Mouse (Mus musculus): ENCODE data around the gene Kcnj4.
A peak's percentile ranks its signal among the peaks of the same experiment; 100 is the strongest.

Kcnj4 gene

DNA sequence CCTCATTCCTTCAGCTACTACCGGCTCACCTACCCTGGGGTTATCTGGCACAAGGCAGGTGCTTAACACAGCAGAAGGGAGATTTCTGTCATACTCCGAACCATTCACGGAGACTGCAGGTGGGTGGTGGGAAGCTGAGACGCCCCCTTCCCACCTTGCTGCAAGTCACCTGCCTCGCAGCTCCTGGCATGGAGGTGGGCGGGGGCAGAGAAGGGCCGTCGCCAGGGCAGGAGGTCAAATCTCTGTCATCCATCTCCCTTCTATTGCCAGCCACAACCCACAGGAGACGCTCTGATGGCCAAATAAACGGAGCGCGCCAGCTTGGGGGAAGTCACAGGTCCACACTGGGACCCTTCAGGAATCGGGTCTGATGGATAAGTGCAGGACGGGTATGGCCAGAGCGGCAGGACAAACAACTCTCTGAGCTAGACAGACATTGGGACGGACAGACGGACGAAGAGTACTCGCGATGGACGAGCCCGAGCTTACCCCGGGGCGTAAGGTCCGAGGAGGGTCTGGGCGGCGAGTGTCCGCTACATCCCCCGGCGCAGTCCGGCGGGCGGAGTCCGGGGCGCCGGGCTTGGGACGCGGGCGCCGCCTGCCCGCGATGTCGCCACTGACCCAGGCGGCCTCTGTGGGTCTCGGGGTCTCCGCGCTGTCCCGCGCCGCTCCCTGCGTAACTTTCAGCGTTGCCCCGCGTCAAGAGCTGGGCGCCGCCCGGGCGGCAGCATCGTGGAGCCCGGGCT, at the start of gene Kcnj4:
Gene Kcnj4 (minus strand): TSS at position 535 of the 746 bp plus-strand sequence.
- DNase-seq = no peak

DNA sequence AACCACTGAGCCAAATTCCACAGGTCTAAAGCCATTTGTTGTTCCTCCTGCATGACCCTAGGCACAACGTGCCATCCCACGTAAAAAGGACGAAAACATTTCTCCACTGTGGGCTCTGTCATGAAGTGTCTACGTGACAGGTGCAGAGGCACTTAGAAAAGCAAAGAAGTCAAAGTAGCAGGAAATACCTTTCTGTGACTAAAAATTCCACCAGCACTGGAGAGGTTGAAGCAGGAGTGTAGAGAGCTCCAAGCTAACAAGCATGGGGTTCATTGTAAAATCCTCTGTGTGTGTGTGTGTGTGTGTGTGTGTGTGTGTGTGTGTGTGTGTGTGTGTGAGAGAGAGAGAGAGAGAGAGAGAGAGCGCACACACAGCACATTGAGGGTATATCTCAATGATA, 47.5 kb upstream of the Kcnj4 start:
- DNase-seq = no peak

DNA sequence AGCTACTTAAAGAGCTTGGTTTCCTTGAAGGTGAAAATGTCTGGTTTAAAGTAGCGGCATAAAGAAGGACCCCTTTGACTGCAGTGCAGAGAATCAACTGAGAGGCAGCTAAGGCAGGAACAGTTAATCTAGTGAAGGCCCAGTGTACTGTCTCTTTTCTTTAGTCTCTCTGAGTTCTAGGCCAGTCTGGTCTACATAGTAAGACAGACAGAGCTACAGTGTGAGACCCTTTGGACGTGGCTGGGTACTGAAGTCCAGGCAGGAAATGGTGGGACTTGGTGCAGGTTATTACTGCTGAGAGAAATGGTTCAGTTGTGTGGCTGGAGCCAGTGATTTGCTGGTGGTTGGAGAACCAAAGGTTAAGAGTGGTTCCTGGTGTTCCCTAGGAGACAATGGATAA, 43.2 kb upstream of the Kcnj4 start:
- no peak for DNase-seq

DNA sequence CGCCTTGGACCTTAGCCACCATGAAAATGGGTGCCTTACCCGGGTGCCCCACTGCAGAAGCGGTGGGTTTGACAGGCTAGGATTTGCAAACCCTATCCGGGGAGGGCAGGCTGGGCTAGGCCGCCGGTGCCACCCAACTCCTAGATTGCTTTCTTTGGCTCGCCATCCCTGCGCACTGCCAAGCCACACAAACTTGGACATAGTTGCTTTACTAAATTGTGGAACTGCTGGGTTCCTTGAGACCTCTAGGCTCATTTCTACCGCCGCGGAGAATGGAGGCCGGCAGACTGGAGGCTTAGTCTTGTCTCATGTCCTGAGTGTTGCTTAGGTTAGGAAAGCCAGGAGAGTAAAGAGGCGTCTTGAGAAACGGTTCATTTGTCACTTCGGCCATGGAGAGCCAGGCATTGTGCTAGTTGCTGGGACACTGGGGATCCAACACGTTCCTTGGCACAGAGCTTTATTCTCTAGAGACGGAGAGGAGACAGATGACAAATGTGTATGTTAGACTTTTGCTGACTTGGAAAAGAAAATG, 42.3 kb upstream of the Kcnj4 start:
- DNase-seq = no peak

DNA sequence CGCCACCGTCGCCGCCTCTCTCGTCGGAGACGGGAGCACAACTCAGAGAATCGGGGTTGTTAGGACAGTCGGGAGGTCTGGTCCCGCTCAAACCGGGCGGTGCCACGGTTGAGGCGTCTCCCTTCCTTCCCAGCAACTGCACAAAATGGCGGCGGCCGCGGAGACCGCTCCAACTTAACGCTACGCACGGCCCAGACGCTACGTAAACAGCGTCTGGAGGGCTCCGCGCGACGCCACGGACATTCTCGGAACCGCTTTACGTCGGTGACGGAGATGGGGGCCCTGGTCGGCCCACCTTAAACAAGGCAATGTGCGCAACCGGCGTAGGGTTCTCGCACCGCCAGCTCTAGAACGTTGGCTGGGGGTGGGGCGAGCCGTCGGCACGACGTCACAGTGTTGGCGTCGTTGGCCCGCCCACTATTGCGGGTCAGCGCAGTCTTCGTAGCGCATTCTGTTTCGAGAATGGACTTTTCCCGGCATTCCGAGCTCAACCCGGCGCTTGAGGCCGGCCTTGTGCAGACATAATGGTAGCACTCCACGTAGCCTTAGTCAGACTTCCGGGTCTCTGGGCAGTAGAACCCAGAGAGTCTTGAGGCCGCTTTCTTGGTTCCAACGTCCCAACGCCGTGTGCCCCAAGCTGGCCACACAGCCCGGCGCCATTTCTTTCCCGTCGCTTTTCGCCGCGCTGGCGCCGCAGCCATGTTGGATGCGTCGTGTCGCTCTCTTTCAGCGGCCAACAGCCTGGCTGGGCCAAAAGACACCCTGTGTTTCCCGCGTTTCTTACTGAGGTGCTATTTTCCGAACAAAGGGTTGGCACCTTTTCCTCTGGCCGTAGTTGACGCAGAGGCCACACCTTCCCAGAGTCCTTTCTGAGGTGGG, 41.6 kb upstream of the Kcnj4 start, which contains the start of gene Ddx17:
Gene Ddx17 (minus strand): TSS at position 332 of the 879 bp plus-strand sequence.
- DNase-seq = peak; percentile 98

DNA sequence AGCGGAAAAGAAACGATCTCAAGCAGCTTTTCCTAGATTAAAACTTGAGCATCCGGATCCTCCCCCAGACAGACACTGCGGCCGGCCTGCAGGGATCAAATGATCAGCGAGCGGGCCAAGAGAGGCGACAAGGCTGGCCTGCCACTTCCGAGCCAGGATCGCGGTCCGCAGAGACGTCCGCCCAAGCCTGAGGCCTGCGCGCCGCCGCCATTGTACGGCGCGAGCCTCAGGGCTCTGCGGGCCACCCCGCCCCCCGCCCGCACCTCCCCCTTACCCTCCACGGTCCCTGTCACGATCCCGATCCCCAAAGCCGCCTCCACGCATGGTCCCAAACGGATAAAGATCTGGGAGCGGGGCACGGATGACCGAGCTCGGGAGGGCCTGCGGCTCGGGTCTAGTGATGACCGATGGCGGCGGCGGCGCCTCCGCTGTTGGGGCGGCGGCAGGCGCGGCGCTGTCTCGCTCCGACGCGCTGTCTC, 40.9 kb upstream of the Kcnj4 start:
- peak; percentile 74 for DNase-seq

DNA sequence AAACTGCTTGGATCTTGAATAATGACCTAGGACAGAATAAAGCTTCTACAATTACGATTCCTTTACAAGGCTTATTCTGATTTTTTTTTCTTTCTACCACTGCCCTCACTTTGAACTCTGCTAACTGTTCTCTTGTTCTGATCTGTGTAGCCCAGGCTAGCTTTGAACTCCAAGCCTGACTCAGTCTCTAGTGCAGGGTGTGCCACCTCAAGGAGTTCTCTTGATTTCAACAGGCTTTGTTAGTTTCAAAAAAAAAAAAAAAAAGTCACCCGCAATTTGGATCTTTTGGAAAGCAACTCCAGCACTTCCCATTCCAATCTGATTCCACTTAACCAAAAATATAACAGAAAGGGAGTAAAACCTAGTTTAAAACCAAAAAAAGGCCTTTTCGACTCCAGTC, 40.5 kb upstream of the Kcnj4 start:
- DNase-seq = no peak

DNA sequence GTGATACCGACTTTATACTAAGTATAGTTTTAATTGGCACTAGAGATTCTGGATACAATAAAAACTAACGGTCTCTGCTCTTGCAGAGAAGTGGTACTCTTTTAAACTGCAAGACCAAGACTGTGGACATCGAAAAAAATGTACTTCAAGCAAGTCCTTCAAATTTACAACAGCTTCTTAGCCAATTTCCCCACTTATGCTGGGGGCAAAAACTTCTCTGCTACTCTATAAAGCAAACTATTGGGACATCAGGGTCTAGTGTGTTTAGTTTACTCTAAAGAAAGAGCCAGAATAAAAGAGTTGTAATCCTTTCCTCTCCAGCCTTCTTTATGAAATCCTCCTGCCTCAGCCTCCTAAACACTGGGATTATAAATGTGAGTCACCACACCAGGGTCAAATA, 38.9 kb upstream of the Kcnj4 start:
- no peak for DNase-seq

DNA sequence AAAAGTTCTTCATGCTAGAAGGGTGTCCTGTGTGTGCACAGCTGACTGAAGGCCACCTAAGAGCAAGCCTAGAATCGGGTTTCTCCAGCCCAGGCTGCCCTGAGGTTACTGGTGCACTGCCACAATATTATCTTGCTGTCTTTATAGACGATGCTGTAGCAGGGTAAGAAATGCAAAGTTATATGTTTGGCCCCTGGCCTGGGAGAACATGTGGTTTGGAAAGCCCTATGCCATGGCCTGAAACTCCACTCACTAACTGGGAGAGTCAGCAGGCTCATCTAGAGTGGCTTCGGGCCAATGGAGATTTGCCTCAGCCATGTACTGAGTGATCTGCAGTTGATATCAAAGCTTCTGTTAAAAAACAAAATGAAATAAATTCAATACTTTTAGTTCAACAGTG, 28.8 kb upstream of the Kcnj4 start:
- no peak for DNase-seq

DNA sequence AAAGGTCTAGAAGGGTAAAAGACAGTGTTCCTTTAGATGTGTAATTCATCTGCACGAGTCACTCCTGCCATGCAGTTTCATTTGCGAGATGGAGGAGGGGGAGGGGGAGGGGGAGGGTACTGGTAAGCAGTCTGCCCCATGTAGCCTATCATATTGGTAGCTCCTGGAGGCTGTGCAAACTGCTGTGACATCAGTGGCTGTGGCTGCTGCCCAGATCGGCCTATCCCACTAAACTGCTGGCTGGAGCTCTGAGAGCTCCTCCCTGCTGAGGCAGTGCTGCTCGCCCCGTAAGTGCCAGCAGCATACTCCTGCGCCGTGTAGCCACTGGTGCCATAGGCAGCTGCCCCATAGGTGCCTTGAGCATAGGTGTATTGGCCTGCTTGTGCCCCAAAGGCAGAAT, 24.9 kb upstream of the Kcnj4 start:
- DNase-seq = no peak

DNA sequence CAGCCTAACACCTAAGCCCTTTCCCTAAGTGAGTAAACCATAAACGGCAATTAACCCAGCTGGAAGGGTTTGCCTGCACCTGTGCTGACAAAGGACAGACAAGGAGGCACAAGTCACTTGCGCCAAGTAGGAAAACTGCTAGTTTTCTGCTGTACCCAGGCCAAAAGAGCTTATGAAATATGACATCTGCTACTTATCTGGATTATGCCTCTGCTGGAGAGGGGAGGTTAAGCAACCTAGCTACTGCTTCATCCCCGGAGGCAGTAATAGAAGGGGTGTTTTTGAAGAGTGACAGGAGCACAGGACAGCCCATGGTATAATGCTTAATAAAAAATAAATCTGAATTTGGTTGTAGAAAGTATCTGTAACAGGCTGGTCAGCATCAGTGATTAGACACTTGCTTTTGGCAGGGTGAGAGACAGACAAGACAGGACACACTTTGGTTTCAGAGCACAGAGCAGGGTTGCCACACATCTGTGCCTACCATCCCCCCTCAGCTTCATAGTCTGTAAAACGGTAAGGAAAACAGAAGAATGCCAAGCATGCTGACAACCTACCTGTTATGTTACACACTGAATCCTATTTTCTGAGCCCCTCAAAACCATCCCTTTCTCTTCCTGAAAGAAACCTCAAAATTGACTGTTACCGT, 23.1 kb upstream of the Kcnj4 start:
- DNase-seq = no peak

DNA sequence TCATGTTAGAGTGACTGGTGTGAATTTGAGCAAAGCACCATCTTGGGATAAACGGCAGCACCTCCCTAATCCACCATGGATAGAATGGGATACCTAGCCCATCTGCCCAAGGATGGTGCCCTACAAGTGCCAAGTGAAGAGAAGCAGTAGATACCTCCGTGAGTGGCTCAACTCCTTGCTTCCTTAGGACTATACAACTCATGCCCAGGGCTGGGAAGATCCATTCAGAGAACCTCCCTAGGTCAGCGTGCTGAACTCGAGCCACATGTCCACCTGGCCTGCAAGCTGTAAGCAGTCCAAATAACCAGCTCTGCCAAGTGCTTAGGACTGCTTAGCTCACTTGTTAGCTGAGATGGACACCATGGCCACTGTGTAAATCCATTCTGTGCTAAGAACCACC, 22.2 kb upstream of the Kcnj4 start:
- DNase-seq = no peak

DNA sequence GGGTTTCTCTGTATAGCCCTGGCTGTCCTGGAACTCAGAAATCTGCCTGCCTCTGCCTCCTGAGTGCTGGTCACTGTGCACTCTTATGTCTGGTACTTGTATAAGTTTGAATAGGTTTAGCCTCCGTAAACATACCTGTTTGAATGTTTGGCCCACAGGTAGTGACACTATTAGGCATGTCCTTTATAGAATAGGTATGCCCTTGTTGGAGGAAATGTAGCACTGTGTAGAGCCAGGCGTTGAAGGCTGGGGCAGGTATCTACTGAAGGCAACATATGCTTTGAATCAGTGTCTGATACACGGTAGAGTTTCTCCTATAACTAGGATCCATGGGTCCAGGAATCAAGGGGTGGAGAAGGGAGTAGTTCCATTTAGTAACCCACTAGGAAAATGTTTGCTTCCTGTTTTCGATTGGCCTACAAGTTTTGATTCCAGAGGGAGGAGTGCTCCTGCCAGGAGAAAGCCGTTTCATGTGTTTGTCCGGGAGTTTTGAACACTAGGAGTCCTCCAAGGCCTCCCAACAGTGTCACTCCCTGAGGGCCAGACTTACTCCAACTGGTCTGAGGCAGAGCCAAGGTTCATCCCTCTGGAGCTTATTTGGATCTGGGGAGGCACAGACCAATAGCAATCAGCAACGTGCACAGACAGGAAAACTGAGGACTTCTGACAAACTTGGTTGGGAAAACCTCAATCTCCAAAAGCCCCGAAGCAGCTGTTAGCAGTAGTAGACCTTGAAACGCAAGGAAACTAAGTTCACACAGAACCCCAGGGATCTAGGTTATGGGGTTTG, 21.1 kb upstream of the Kcnj4 start:
- no peak for DNase-seq

DNA sequence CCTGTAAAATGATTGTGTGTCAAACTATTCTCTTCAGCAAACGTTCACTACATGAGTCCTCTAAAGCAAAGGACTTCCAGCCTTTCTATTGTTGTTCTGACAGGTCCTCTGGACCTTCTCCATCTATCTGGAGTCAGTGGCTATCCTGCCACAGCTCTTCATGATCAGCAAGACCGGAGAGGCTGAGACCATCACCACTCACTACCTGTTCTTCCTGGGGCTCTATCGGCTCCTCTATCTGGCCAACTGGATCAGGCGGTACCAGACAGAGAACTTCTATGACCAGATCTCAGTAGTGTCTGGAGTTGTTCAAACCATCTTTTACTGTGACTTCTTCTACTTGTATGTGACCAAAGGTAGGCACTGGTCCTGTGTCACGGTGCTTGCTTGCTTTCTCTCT, 20.5 kb upstream of the Kcnj4 start:
- DNase-seq = no peak

DNA sequence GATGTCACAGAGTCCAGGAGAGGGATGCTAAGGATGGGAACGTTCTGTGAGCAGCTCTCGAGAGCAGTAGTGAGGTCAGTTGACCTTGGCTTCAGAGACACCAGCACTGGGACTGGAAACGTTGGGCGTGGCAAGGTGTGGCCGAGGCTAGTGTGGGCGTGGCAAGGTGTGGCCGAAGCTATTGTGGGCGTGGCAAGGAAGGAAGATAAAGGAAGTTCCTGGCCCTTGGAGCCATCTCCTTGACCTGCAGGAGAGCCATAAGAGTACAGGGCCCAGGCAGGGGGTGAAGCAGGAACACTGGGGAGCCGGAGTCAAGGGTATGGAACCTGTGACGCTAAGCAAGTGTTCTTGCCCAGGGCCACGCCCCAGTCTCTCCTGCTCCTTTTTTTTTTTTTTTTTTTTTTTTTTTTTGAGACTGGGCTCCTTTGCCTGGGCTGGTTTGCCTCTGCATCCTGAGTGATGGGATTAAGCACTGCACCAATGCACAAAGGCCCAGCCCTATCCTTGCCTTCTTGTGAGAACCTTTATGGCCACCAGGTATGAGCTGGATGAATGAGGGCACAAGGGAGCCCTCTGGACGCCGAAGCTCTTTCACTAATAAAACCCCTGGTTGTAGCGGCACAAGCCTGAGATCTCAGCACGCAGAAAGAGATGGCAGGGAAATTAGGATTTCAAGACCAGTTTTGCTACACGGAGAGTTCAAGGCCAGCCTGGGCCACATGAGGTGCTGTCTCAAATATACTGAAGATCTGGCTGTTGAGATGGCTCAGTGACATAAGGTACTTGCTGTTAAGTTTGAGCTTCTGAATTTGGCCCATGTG, 14.6 kb upstream of the Kcnj4 start:
- no peak for DNase-seq

DNA sequence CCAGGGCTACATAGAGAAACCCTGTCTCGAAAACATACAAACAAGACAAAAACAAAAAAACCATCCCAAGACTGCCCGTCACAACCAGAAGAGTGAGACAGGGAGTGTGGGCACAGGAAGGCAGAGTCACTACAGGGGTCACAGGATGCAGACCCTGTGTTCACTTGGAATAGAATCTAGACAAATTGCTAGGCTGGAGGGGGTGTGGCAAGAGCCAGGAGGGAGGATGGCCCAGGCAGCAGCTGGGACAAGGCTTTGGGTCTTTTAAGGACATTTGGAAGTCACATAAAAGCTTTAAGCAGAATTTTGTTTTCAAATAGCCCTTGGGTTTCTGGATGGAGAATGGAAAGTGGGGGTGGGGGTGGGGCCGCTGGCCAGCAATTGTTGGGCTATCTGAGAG, 13.5 kb upstream of the Kcnj4 start:
- no peak for DNase-seq

DNA sequence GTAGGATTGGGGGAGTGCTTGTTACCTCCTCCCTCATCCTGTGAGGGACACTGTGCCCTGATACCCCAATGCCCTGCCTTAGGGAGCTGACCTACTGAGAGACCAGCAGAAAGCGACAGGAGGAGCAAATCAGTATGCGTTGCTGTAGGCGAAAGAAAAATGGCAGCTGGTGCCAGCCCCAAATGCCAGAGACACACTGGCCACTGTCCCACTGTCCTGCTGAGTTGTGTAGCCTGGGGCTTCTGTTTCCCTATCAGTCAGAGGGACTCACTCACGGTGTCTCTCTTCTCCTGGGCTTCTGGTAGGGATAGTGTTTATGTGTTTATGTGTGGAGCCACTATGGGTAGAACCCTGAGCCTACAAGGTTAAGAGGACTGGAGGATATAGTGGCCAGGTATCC, 12.7 kb upstream of the Kcnj4 start:
- DNase-seq = no peak

DNA sequence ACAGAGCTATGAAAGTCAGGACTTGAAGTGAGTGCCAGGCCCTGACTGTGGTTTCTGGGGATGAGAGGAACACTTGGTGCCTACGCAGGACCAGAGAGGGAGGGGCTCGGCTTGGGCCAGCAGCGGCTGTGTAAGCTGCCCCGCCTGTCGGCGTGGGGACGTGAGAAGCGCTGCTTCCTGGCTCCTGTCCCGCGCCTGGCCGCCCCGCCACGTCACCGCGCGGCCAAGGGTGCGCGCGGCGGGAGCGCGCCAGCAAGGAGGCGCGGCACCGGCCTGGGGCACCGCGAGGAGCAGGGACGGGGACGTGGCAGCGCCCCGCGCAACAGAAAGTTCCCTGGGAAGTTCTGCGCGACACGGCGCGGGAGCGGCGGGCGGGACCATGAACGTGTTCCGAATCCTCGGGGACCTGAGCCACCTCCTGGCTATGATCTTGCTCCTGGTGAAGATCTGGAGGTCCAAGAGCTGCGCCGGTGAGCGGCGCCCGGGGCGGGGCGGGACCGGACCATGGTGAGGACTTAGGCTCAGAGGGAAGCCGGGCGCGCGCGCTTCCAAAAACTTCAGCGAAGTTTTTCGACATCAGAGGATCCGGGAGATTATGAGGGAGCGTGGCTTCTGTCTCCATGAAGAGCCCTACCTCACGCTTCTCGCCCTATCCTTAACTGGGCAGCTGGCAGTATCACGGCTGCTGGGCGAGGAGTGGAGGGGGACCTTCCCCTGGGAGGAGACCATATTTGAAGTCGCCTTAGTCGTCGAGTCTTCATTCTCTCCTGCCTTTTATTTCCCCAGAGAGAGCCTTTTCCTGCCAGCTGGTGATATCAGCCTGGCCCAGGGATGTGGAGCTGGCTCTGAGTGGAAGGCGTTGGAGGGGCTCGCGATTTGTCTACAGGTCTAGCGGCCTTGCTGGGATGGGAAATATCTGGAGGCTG, 11.4 kb upstream of the Kcnj4 start, which contains the start of gene Kdelr3:
Gene Kdelr3 (plus strand): TSS at position 241 of the 926 bp plus-strand sequence.
- DNase-seq = peak; percentile 78

DNA sequence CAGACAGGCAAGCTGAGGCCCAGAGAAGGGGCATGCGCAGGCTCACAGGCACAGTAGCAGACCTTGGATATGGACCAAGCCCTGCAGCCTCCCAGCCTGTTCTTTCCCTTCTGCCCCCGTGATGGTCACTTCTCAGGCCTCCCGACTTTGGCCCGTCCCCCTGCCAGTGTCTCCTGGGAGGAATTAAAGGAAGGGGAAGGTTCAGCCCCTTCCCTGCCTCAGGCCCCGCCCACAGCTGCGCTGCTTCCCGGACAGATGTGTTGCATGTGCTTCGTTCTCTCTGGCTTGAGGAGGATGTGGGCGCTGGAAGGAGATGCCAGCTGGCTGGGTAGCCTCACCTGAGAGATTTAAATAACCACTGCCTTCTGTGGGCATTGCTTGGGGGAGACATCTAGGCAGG, 8.9 kb upstream of the Kcnj4 start:
- DNase-seq = no peak
